Mouse (Mus musculus): ENCODE data around the gene Erich4. TPM values are rescaled to one million over a fixed set of nuclear protein-coding genes. Genes with fewer than 3 reads are reported as not detected.

The Erich4 gene
- polyA plus RNA-seq, 1 experiment = not detected

GRCm38 (mm10) chr7:25639754-25640153 lies 24.1 kb upstream of the Erich4 start:
- Histone ChIP-seq H3K36me3 (ENCODE audit: control insufficient read depth, insufficient read depth, low read length, poor library complexity, severe bottlenecking) (no peaks in the 10 kb centered on the region), H3K9ac (ENCODE audit: low read depth, poor library complexity, severe bottlenecking) (no peak overlapping the region), H3K4me1 (ENCODE audit: control insufficient read depth, insufficient read depth, low read length) (peaks cover 2% of the 10 kb centered on the region), H3K27me3 (ENCODE audit: control insufficient read depth, insufficient read depth, low read length, poor library complexity, severe bottlenecking) (no peaks in the 10 kb centered on the region), H3K9me3 (replicated peaks; ENCODE audit: control insufficient read depth, insufficient read depth, low read length, poor library complexity, severe bottlenecking) (no peaks in the 10 kb centered on the region), H3K27ac (ENCODE audit: insufficient read depth, low read length) (no peak overlapping the region), H3K4me3 (ENCODE audit: low read depth, low read length) (no peak overlapping the region)
- TF ChIP-seq CTCF (IDR thresholded peaks at IDR 0.05; ENCODE audit: low read depth, low read length) (no peak), POLR2A (IDR thresholded peaks at IDR 0.05; ENCODE audit: insufficient read depth, low read length) (no peak), EP300 (IDR thresholded peaks at IDR 0.05; ENCODE audit: insufficient read depth, low read depth, low read length) (no peak)

- no peaks in the 10 kb centered on the region for H3K9me3 ChIP-seq (replicated peaks; ENCODE audit: control insufficient read depth, insufficient read depth, low read length, poor library complexity, severe bottlenecking)
- no peaks in the 10 kb centered on the region for H3K36me3 ChIP-seq (ENCODE audit: control insufficient read depth, insufficient read depth, low read length, poor library complexity, severe bottlenecking)
- H3K4me3 ChIP-seq (ENCODE audit: low read depth, low read length) = no peak overlapping the region
- TF ChIP-seq EP300 (IDR thresholded peaks at IDR 0.05; ENCODE audit: insufficient read depth, low read depth, low read length) (no peak), POLR2A (IDR thresholded peaks at IDR 0.05; ENCODE audit: insufficient read depth, low read length) (no peak), CTCF (IDR thresholded peaks at IDR 0.05; ENCODE audit: low read depth, low read length) (no peak)
- H3K27ac ChIP-seq (ENCODE audit: insufficient read depth, low read length) = no peak overlapping the region
- no peaks in the 10 kb centered on the region for H3K4me1 ChIP-seq (ENCODE audit: control insufficient read depth, insufficient read depth, low read length)
- no peak overlapping the region for H3K9ac ChIP-seq (ENCODE audit: low read depth, poor library complexity, severe bottlenecking)
- no peaks in the 10 kb centered on the region for H3K27me3 ChIP-seq (ENCODE audit: control insufficient read depth, insufficient read depth, low read length, poor library complexity, severe bottlenecking)
Observed at GRCm38 (mm10) chr7:25637099-25637498, 21.4 kb upstream of the Erich4 start.

- Histone ChIP-seq H3K4me3 (ENCODE audit: low read depth, low read length) (no peak overlapping the region), H3K4me1 (ENCODE audit: control insufficient read depth, insufficient read depth, low read length) (no peaks in the 10 kb centered on the region), H3K36me3 (ENCODE audit: control insufficient read depth, insufficient read depth, low read length, poor library complexity, severe bottlenecking) (no peaks in the 10 kb centered on the region)
Observed at GRCm38 (mm10) chr7:25636373-25636772, 20.7 kb upstream of the Erich4 start.

GRCm38 (mm10) chr7:25632679-25633078 lies 17.0 kb upstream of the Erich4 start:
- Histone ChIP-seq H3K9me3 (replicated peaks; ENCODE audit: control insufficient read depth, insufficient read depth, low read length, poor library complexity, severe bottlenecking) (no peaks in the 10 kb centered on the region), H3K4me3 (ENCODE audit: low read depth, low read length) (no peak overlapping the region), H3K9ac (ENCODE audit: low read depth, poor library complexity, severe bottlenecking) (no peak overlapping the region), H3K27me3 (ENCODE audit: control insufficient read depth, insufficient read depth, low read length, poor library complexity, severe bottlenecking) (no peaks in the 10 kb centered on the region), H3K27ac (ENCODE audit: insufficient read depth, low read length) (no peak overlapping the region), H3K36me3 (ENCODE audit: control insufficient read depth, insufficient read depth, low read length, poor library complexity, severe bottlenecking) (no peaks in the 10 kb centered on the region), H3K4me1 (ENCODE audit: control insufficient read depth, insufficient read depth, low read length) (no peaks in the 10 kb centered on the region)
- TF ChIP-seq CTCF (IDR thresholded peaks at IDR 0.05; ENCODE audit: low read depth, low read length) = no peak

More at GRCm38 (mm10) chr7:25636373-25636772, 20.7 kb upstream of the Erich4 start:
- no peaks in the 10 kb centered on the region for H3K9me3 ChIP-seq (replicated peaks; ENCODE audit: control insufficient read depth, insufficient read depth, low read length, poor library complexity, severe bottlenecking)
- no peak overlapping the region for H3K27ac ChIP-seq (ENCODE audit: insufficient read depth, low read length)
- H3K9ac ChIP-seq (ENCODE audit: low read depth, poor library complexity, severe bottlenecking) = no peak overlapping the region
- no peaks in the 10 kb centered on the region for H3K27me3 ChIP-seq (ENCODE audit: control insufficient read depth, insufficient read depth, low read length, poor library complexity, severe bottlenecking)
- TF ChIP-seq EP300 (IDR thresholded peaks at IDR 0.05; ENCODE audit: insufficient read depth, low read depth, low read length) = no peak
- no peak for TF ChIP-seq CTCF (IDR thresholded peaks at IDR 0.05; ENCODE audit: low read depth, low read length)
- no peak for TF ChIP-seq POLR2A (IDR thresholded peaks at IDR 0.05; ENCODE audit: insufficient read depth, low read length)

- Histone ChIP-seq H3K27ac (ENCODE audit: insufficient read depth, low read length) (no peak overlapping the region), H3K27me3 (ENCODE audit: control insufficient read depth, insufficient read depth, low read length, poor library complexity, severe bottlenecking) (no peaks in the 10 kb centered on the region), H3K4me3 (ENCODE audit: low read depth, low read length) (no peak overlapping the region), H3K9me3 (replicated peaks; ENCODE audit: control insufficient read depth, insufficient read depth, low read length, poor library complexity, severe bottlenecking) (no peaks in the 10 kb centered on the region), H3K9ac (ENCODE audit: low read depth, poor library complexity, severe bottlenecking) (no peak overlapping the region), H3K36me3 (ENCODE audit: control insufficient read depth, insufficient read depth, low read length, poor library complexity, severe bottlenecking) (no peaks in the 10 kb centered on the region; the same call in 1 of the 2 replicates), H3K4me1 (ENCODE audit: control insufficient read depth, insufficient read depth, low read length) (no peaks in the 10 kb centered on the region)
- no peak for TF ChIP-seq EP300 (IDR thresholded peaks at IDR 0.05; ENCODE audit: insufficient read depth, low read depth, low read length)
- no peak for TF ChIP-seq POLR2A (IDR thresholded peaks at IDR 0.05; ENCODE audit: insufficient read depth, low read length)
- TF ChIP-seq CTCF (IDR thresholded peaks at IDR 0.05; ENCODE audit: low read depth, low read length) = no peak
Observed at GRCm38 (mm10) chr7:25628323-25628620, 12.6 kb upstream of the Erich4 start.

- Histone ChIP-seq H3K27me3 (ENCODE audit: control insufficient read depth, insufficient read depth, low read length, poor library complexity, severe bottlenecking) (no peaks in the 10 kb centered on the region), H3K4me1 (ENCODE audit: control insufficient read depth, insufficient read depth, low read length) (no peaks in the 10 kb centered on the region), H3K4me3 (ENCODE audit: low read depth, low read length) (peak overlapping the region; percentile 24), H3K27ac (ENCODE audit: insufficient read depth, low read length) (no peak overlapping the region), H3K9ac (ENCODE audit: low read depth, poor library complexity, severe bottlenecking) (peak overlapping the region; percentile 39), H3K9me3 (replicated peaks; ENCODE audit: control insufficient read depth, insufficient read depth, low read length, poor library complexity, severe bottlenecking) (no peaks in the 10 kb centered on the region), H3K36me3 (ENCODE audit: control insufficient read depth, insufficient read depth, low read length, poor library complexity, severe bottlenecking) (no peaks in the 10 kb centered on the region; the same call in 1 of the 2 replicates)
- TF ChIP-seq CTCF (IDR thresholded peaks at IDR 0.05; ENCODE audit: low read depth, low read length) (no peak), POLR2A (IDR thresholded peaks at IDR 0.05; ENCODE audit: insufficient read depth, low read length) (no peak), EP300 (IDR thresholded peaks at IDR 0.05; ENCODE audit: insufficient read depth, low read depth, low read length) (0 out of 2 replicates have a peak, but pooled peaks have one; percentile 18)
Observed at GRCm38 (mm10) chr7:25627431-25628322, 12.0 kb upstream of the Erich4 start.
